Mouse (Mus musculus): ENCODE measurements at regions not wholly inside any gene's neighbourhood (a gene's known extent, or its start where the extent isn't known, plus 50 kb on each side); places are given as distances from the start of the nearest gene placed in this dataset.

DNA sequence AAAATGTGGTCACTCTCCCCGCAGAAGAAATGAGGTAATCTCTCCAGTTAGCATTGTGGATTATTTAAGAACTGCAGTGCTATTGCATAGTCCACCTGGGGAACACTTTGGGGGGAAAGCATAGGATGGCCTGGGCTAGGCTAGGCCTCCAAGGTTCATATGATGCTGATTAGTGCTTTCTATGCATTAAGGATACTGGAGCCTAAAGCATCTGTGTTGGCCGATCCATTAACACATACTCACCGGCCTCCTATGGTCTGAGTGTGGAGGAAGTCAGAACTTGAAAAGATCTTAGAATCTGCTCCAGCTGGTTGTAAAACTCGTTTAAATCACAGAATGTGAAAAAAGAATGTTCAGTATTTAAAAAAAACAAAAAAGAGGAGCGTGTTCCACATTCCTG, 196.1 kb upstream of the Rasgrp1 start:
- ATAC-seq (replicated peaks; ENCODE audit: low FRiP score, low TSS enrichment, poor library complexity, severe bottlenecking): no peak

DNA sequence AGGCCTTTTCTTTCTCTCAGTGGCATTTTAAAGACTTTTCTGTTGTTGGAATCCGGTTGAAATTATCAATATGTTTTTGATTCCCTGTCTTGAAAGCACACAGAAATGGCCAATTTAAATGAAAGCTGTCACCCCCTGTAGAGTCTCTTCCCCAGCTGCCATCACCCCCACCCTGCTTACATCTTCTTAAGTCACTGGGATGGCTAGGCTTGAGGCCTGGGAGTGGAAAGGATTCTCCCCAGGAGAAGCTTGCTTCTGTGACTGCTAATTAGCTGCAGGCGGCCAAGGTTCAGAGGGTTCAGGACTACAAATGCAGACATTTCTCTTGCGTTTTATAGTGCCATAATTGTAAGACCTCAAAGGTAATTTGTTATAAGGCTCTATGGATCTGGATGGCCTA, 196.5 kb upstream of the Rasgrp1 start:
- ATAC-seq (replicated peaks; ENCODE audit: low FRiP score, low TSS enrichment, poor library complexity, severe bottlenecking): no peak

DNA sequence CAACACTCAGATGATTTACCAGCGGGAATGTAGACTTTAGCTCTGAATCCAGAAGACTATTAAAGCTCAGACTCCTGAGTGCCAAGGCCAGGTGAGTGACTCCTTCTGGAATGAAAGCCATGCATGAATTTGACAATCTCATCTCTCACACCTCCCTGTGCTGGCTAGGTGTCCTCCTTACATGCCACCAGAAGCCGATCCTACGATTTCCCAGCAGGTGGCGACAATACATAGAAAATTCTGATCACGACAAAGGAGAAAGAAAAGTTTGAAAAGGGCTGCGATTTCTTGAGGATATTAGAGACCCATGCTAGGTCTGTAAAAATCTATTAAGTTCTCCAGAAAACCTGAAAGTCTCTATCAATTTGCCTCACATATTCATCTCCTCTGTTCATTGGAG, 198.7 kb upstream of the Rasgrp1 start:
- peak; percentile 80; the same call in 1 of the 2 replicates for ATAC-seq (replicated peaks; ENCODE audit: low FRiP score, low TSS enrichment, poor library complexity, severe bottlenecking)

DNA sequence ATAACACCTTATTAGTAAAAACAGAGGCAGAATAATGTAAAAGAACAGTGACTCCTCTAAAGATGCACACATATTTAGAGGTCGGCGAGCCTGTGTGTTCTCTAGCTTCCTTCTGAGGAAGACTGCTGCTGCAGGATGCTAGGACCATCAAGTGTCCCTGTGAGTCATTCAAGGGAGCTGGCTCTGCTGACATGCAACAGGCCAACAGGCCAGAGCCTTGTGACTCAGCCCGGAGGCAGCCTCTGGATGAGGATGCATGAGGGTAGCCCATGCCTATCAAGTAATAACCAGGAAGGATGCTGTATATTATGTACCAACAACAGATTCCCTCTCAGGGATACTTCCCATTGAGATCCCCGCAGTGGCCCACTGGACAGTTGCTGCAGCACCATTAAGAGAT, 199.5 kb upstream of the Rasgrp1 start:
- no peak for ATAC-seq (replicated peaks; ENCODE audit: low FRiP score, low TSS enrichment, poor library complexity, severe bottlenecking)

DNA sequence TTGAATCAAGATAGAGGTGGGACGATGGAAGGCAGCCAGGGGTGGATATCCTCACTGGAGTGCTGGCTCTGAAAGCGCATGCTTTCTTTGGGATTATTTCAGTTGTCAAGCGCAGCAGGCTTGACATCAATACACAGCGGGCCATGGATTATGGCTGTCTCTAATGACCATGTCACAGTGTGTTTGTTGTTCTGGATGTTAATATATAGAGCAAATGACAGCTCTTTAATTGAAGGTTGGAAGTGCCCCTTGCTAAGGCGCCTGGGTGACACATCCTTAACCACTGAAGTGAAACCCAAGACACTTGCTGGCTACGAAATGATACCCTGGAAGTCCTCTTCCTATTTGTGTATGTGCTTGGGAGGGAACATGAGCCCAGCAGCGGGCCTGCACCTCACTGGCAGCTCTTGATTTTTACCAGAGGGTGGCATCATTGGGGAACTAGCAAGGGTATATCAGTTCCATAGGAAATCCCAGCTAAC, 200.5 kb upstream of the Rasgrp1 start:
- no peak for ATAC-seq (replicated peaks; ENCODE audit: low FRiP score, low TSS enrichment, poor library complexity, severe bottlenecking)

DNA sequence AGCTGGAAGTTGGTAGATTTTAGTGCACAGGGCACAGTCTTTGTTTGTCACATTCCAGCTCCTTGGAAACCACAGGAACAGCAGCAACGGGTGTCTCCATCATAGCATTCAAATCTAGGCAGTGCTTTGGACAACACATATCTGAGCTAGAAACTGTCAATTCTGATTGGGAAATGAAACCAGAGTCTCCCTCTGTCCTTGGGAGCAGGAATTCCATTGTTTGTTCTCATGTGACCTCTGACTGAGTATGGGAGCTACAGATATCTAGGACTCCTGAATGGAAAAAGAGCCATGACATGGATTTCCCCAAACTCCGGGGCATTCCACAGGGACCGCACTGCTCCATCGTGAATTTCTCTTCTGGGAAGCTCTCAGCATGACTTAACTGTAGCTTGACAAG, 205.5 kb upstream of the Rasgrp1 start:
- no peak for ATAC-seq (replicated peaks; ENCODE audit: low FRiP score, low TSS enrichment, poor library complexity, severe bottlenecking)

DNA sequence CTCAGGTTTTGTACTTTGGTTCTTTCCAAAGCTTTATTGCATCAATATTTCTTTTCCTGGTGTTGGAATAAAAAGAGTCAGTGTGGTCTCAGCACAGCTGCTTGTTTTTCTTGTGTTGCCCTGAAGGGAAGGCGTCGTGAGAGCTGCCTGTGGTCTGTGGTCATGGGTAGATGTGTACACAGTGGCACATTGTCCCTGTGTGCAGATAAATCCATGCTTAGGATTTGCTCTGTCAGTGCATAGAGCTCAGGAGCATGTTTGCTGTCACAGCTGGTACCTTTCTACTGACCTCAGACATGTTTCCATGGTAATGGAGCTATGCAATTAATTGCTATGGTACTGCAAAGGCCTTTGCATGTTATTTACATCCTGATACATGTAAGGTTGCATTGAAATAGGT, 213.5 kb upstream of the Rasgrp1 start:
- no peak for ATAC-seq (replicated peaks; ENCODE audit: low FRiP score, low TSS enrichment, poor library complexity, severe bottlenecking)

DNA sequence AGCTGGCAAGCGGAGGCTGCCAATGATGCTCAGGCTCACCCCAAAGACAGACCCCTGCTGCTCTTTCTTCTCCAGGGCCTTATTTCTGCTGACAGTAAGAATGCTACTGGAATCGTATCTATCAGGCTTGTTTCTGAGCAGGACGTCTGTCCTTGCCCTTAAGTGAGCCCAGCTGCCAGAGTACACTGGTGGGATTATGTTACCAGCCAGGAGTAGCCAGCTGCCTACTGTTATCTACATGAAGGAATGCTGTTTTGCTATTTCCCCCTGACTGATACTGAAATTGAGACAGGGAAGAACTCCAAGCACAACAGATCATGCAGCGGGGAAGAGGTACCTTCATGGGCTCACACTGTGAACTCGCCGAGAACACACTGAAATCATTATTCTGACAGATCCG, 228.2 kb upstream of the Rasgrp1 start:
- ATAC-seq (replicated peaks; ENCODE audit: low FRiP score, low TSS enrichment, poor library complexity, severe bottlenecking): no peak

DNA sequence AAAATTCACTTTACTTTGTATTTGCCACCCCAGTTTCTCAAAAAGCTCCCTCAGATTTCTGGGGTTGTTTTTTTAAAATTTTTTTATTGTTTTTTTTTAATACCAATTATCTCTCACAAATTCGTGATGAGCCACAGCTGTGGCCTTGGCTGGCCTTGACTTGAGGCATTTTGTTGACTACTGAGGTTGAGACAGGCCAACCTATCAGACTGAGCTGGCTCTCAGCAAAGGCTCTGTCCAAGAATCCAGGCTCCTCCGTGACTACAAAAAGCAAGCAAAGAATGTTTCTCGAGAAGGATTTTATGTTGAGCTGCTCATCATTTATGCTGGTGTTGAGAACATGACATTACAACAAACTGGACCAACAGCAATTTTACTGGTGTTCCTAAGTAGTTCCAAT, 244.6 kb upstream of the Rasgrp1 start:
- no peak for ATAC-seq (replicated peaks; ENCODE audit: low FRiP score, low TSS enrichment, poor library complexity, severe bottlenecking)

DNA sequence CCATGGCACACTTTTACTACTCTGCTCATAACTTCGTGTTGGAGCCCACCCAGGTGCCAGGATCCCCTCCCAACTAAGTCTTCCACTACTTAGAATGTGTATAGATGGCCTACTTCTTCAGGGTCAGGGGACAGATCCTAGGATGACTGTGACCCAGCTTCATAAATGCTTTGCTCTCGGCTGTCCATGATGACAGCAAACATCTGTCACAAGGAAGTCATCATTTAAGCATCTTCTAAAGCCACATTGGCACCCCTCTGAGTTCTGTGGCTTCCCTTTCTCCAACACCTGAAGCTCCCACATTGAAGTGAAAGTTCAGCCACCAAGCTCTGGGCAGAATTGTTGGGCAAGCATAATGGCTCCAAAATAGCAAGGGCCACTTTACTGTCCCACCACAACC, 252.2 kb upstream of the Rasgrp1 start:
- ATAC-seq (replicated peaks; ENCODE audit: low FRiP score, low TSS enrichment, poor library complexity, severe bottlenecking): no peak

DNA sequence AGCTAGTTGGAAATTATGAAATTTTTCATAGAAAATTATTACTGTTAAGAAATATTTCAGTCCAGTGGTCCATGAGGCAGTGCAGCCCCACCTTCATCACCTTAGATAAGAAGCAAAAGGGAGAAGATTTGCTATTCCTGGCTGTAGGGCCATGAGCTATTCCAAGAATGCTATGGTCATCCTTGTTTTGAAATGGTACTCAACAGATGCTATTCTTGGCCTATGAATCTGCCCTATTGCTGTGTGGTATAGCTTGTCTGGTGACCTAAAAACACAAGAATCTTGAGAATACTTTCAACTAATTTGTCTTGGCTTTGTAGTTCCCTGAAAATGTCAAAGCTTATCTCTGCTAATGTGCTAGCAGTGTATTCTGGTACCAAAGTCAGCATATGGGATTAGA, 254.8 kb upstream of the Rasgrp1 start:
- no peak for ATAC-seq (replicated peaks; ENCODE audit: low FRiP score, low TSS enrichment, poor library complexity, severe bottlenecking)

DNA sequence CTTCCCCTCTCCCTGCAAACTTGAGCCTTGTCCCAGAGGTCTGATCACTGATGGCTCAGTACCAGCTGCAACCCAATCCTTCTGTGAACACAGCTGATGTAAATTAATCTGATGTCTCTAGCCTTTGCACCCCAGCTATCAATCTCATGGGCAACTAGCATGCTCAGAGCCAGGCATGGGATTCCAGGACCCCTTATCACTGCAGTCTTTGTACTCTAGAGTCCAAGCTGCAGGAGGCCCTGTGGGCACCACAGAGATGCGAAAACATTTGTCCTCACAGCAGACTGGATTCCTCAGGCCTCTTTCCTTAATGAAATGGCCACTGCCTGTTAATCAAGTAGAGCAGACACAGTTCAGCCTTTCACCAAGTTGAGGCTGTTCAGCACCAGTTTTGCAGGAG, 272.0 kb upstream of the Rasgrp1 start:
- ATAC-seq (replicated peaks; ENCODE audit: low FRiP score, low TSS enrichment, poor library complexity, severe bottlenecking): no peak

DNA sequence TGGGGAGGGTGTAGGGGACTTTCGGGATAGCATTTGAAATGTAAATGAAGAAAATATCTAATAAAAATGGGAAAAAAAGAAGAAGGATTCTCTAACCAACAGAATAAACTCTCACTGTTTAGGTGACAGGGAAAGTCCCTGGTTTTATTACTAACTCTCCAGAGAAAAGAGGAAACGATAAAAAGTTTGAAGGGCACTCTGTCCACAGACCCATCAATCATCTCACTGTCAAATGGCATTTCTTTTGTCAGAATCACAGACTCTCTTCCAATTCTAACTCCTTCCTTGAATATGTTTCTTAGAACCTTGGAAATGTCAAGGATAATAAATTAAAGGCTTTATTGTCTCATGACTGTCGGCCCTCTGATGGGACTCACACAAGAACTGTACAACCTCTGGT, 275.3 kb upstream of the Rasgrp1 start:
- no peak for ATAC-seq (replicated peaks; ENCODE audit: low FRiP score, low TSS enrichment, poor library complexity, severe bottlenecking)

DNA sequence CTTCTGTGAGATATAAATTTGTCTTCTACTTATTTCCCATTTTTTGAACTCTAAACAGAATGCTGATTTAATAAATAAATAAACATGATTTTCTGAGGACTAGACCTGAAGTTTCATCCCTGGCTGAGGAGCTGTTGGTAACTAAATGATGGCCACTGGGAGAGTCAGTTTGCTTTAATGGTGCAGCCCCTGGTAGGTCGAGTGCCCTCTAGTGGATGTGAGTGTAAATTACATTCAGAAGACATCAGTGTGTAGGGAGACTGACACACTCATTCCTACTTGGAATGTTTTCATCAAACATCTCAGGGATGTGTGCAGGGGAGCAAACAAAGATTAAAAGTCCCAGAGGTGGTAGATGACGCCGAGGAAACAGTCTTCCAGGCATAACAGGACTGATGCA, 281.2 kb upstream of the Rasgrp1 start:
- ATAC-seq (replicated peaks; ENCODE audit: low FRiP score, low TSS enrichment, poor library complexity, severe bottlenecking): peak; percentile 84

DNA sequence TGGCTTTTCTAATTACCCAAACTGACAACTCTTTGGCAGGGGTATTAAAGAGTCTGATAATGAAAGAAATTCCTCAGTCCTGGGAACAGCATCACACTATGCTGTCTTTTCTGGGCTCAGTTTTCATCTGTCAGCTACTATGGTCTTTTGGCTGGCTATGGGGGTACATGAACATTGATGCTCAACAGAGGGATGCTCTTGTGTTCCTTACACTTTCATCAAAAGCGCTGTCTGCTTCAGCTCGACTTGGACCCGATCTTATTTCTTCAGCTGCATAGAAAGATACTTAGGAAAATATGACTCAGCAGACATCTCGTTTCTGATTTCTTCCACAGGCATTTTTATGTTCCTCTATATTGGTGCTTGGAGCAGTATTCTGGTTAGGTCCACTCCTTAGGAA, 292.1 kb upstream of the Rasgrp1 start:
- no peak for ATAC-seq (replicated peaks; ENCODE audit: low FRiP score, low TSS enrichment, poor library complexity, severe bottlenecking)

DNA sequence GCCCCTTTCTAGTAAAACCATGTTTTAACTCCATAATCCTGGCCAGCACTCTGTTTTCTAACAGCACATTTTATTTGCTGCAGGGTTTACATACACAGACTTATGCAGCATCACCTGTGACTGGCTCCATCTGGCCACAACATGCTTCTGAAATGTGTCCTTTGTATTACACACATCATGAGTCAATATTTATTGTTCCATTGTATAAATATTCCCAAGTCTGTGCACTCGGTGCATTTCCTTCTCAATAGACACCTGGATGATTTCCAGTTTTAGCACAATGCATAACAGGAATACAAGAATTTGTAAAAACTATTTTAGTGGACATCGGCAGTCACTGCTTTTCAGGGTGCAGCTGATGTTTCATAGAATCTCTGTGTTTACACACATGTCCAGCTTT, 294.6 kb upstream of the Rasgrp1 start:
- no peak for ATAC-seq (replicated peaks; ENCODE audit: low FRiP score, low TSS enrichment, poor library complexity, severe bottlenecking)

DNA sequence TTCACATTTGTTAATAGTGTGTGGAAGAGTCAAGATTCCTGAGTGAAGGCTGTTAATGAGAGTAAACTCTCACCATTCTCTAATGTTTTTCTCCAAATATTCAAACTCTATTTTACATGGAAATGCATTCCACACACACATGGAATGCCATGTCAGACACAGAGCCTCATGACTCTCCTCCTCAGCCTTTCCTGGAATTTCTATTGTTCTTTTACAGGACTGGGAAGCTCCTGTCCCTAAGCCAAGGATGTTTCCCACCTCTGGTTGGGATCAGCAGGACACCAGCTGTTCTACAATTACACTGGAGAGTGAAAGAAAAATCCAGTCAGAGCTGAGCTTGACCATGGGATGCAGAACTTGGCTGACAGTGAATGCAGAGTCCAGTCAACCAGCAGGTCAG, 309.3 kb upstream of the Rasgrp1 start:
- ATAC-seq (replicated peaks; ENCODE audit: low FRiP score, low TSS enrichment, poor library complexity, severe bottlenecking): no peak

DNA sequence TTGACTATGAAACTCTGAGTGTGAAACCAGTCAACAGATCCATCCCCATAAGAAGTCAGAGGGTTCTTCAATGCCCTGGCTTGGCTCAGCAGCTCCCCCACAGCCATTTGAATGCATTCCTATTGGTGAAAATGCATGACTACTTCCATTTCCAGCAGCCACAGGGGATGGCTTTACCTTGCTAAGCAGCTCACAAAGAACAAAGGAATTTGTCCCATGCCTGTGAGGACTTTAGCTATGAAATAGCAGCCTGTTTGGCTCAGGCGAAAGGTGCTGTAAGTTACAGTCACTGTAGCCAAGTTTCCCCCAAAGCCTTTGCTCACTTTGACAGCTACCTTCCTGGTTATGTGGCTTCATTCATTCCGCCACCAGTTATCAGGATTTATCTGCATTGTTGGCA, 309.8 kb upstream of the Rasgrp1 start:
- no peak for ATAC-seq (replicated peaks; ENCODE audit: low FRiP score, low TSS enrichment, poor library complexity, severe bottlenecking)

DNA sequence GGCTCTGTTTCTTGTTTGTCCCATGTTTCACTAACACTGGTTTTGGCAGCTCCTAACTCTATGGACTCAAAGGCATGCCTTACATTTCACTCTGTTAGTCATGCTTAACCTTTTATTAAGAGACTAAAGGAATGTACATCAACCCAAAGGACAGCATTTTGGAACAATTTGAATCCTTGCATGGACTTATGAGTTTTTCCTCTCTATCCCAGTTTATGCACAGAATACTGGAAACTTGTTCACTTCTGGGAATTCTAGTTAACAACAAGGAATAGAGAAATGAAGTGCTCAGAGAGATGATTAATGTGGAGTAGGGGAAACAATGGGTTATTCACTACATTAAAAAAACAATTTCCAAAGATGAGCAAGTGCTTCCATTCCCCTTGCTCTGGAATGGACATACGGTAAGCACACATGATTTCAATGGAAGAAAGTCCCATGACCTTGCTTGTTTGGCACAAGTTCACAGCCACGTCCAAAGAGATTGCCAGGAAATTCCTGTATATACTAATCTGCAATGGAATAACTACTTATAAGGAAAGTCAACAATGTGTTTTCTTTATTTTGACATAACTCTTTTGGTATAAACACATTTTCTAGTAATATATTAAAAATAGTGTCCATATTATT, 313.9 kb upstream of the Rasgrp1 start:
- no peak for ATAC-seq (replicated peaks; ENCODE audit: low FRiP score, low TSS enrichment, poor library complexity, severe bottlenecking)

DNA sequence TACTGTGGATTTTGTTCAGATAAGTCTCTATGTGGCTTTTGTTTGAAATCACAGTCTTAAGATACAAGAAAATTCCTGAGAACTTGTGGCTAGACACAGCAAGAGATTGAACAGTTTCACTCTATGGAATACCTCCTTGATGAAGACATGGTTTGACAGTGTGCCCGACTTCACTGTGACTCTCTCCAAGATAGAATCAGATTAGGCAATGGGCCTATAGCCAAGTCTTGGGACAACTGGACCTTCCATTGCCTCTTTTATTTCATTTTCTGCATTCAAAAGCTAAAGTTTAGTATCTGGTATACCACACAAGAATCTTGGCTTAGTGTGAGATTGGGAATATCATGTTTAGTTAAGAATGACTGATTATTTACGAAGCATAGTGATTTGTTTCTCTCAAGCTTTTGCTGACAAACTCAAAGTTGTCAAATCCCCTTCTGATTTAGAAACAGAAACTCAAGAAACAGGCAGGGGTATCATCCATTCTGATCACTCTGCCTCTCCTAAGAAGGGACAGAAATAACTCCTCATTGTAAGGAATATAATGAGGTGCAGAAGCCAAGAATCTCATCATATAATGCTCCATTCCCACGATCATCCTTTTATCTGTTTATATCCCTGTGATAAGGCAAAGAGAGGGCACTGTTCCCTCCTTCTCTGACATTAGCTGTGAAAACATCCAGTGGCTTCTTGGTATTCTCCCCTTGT, 317.6 kb upstream of the Rasgrp1 start:
- no peak for ATAC-seq (replicated peaks; ENCODE audit: low FRiP score, low TSS enrichment, poor library complexity, severe bottlenecking)

DNA sequence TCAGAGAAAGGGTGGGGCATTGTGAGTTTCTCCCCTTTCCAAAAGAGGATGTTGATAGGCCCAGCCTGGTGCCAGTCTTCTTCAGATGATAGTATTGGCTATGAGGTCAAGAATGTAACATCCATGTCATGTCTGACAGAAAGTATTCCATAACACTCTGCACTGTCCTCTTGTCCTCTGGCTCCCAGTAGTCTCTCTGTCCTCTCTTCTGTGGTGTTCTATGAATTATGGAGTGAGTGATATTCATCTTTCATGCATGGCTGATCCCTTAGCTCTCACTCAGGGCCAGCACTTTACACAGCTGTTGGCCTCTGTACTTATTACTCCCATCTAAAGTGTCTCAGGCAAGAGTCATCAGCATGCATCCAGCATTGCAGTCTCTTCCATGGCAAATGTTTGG, 319.9 kb upstream of the Rasgrp1 start:
- ATAC-seq (replicated peaks; ENCODE audit: low FRiP score, low TSS enrichment, poor library complexity, severe bottlenecking): no peak

DNA sequence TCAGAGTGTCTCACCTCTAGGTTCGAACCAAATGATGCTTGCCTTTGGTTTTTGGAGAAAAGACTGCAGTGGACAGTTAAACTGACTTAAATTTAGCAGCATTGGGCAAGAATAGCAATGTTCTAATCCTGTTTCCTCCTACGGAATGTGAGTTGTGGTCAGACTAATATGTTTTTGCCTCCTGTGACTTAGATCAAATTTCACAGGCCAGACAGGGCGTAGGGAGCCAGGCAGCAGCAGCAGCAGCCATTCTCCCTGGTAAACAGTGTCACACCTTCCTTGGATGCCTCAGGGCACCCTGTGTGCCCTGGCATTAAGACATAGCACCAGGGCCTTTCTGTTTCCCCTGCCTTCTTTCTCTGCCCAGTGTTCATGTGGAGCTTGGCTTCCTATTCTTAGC, 323.7 kb upstream of the Rasgrp1 start:
- ATAC-seq (replicated peaks; ENCODE audit: low FRiP score, low TSS enrichment, poor library complexity, severe bottlenecking): no peak

Data from megakaryocyte-erythroid progenitor cell, adult 5-6 weeks (primary cell).